Mouse (Mus musculus) heart, adult 2 months (tissue): ENCODE measurements around the gene Tnk1.

ENCODE experiments used
- CTCF ChIP-seq: fragments of 200-600 bp; IDR thresholded peaks from 2 replicates; pipeline ENCODE4 v1.8.1; 2022; ENCODE audit warnings: antibody characterized with exemption, mild to moderate bottlenecking, moderate library complexity
- EP300 ChIP-seq: fragments of 200-500 bp; IDR thresholded peaks from 2 replicates; pipeline ENCODE4 v1.6.1; 2011; ENCODE audit warnings: low read depth, low read length, control low read depth; ENCODE audit not compliant: insufficient read depth
- POLR2A ChIP-seq: fragments of 200-500 bp; IDR thresholded peaks from 2 replicates; pipeline ENCODE4 v1.6.1; 2011; ENCODE audit warnings: mild to moderate bottlenecking, low read depth, low read length, control low read depth; ENCODE audit not compliant: insufficient read depth

GRCm38 (mm10) chr11:69900471-69901405, 42.2 kb upstream of the Tnk1 start, which contains the start of the genes 2810408A11Rik and Neurl4:
- TF ChIP-seq CTCF (no peak), EP300 (0 out of 2 replicates have a peak, but pooled peaks have one; percentile 22), POLR2A (peak; percentile 91)
